Mouse (Mus musculus) lung, postnatal 10 days (tissue): ENCODE measurements around the gene Selenom.
A peak's percentile ranks its signal among the peaks of the same experiment; 100 is the strongest.

Source experiments
- DNase-seq: peaks from one replicate; pipeline ENCODE4 v3.0.0; 2021

The Selenom gene

DNA sequence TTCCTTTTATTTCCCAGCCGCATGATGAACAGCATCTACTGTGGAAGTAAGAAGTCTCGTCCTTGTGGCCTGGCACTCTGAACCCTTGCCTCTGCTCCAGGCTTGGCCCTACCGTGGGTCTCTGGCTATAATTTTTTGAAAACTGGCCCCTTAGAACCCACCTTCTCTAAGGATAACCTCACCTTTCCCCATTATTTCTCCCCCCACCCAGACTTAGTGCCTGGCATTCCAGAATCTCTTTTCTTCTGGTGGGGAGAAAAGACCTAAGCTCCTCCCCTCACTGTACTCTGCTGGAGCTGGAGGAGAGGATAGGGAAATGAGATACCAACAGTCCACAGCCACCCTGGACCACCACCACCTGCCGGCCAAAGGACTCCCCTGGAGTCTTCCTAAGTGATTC is 732 bp downstream of the Selenom start:
- no peak for DNase-seq

DNA sequence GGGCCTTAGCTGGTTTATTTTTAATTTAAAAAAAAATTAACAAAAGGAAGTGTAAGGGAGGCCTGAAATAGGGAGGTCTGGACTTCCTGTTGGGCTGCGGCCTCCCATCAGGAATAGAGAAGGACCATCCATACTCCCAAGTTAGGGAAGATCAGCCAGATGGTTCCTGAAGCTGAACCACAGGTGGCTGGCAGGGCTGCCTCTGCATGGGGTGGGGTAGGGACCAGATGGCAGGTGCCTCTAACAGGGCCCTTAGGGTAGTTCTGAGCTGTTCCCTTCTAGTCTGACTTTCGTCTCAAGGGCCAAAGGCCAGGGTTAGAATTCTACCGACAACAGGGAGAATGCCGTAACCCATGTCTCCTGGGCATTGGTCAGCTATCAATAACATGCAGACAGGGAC is 1.2 kb downstream of the Selenom start:
- DNase-seq: no peak

DNA sequence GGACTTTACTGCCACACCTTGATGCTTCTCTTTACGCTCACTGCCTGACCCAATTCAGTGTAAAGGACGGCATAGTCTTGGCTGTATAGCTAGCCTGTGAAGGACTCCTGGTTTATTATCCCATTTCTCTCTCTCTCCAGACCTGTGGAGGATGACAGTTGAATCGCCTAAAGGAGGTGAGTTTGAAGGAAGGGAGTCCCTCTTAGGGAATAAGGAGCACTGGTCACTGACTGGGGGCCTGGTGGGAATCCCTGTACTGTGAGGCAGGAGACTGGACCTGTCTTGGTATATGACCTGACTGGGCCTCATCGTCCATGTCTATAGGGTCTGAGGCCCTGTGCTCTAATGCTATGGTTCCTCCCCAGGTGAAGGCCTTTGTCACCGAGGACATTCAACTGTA is 1.6 kb downstream of the Selenom start:
- no peak for DNase-seq

DNA sequence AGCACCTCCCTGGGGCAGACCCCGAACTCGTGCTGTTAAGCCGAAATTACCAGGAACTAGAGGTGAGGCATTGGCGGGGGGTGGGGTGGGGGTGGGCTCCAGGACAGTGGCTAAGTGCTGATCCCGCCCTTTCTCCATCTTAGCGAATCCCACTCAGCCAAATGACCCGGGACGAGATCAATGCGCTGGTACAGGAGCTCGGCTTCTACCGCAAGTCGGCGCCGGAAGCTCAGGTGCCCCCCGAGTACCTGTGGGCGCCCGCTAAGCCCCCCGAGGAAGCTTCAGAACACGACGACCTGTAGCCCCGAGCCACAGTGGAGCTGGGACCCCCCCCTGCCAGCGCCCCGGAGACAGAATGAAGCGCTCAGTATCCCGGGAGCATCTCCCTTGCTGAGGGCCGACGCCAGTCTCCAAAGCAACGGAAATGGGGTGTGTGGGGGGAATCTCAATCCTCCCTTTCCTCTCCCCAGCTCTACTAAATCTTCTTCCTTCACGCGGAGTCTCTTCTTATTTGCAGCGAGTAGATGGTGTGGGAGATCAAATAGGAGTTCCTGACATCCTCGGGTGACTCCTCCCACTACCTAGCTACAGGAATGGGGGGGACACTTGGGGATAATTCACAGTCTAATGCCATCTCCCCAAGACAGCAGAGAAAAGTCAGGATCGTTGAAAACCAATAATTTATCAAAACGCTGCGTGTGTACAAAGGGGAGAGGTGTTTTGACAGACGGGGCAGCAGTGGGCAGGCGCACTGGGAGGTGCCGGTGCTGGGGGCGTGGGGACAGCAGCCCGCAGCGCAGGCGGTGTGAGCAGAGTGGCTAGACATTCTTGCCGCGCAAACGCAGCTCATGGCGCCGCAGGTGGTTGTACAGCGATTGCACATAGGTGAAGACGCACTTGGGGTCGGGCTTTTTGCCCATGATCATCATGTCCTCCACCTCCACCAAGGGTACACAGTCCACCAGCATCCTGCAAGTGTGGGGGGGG is 2.7 kb downstream of the Selenom start:
- DNase-seq: peak; percentile 63

DNA sequence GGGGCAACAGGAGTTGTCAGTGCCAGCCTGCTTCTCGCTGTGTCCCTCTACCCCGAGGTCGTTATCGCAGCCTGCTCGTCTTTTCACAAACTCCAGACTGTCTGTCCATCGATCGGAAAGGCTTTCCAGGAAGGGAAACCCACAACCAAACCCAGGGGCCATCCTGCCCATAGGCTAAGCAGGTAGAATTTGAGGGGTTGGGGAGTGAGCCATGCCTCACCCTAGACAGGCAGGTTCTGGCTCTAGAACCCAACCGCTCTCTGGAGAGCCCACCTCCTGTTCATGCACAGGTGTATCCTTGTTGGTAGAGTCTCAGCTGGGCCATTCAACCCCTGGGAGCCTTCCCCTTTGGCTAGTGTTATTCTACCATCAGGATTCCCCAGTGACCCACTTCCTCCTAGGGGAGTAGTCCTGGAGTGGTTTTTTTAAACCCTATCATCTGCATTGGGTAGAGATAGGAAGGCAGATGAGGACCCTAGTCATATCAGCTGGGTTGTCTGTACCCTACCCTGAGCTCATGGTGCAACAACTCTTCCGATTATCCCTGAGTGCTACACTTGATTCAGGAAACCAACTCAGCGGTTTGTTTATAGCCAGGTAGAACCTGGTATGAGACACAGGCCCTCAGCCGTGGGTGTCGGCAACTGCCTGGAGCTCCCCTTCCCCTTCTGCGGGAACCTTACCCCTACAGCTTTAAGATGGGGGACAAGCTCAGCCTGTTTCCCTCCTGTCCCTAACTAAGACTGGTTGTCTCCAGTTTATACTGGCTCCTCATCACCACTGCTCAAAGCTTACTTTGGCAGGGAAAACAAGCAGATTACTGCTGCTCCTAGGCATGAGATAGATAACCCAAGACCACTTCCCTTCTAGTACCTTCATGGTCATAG is 3.6 kb downstream of the Selenom start:
- DNase-seq: no peak

DNA sequence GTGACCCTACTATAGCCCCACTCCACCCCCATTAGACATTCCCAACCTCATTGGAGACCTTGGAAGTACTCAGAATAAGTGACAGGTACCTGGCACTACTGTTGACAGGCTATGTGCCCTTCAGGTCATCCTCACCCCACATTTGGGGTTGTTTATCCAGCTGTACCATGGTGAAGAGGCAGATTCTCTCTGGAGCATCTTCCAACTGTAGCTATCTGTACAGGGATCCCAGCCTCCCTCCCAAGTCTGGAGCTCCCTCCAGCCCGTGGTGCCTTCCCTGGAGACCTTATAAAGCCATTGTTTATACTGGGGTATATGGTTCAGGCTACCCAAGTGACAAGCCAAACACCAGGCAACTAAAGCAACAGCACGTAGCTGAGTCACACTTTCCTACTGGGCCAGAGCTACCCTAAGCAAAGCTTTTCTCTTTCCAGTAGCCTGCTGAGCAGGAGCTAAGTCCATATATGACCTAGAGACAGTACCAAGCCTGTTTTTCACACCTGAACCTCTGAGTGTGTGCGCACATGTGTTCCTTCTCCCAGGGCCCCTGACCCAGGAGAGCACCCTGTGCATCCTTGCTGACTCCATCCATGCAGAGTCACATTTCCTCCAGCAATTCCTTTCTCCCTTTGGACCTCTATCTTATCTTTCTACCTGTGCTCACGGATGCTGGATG is 4.7 kb downstream of the Selenom start:
- DNase-seq: no peak

DNA sequence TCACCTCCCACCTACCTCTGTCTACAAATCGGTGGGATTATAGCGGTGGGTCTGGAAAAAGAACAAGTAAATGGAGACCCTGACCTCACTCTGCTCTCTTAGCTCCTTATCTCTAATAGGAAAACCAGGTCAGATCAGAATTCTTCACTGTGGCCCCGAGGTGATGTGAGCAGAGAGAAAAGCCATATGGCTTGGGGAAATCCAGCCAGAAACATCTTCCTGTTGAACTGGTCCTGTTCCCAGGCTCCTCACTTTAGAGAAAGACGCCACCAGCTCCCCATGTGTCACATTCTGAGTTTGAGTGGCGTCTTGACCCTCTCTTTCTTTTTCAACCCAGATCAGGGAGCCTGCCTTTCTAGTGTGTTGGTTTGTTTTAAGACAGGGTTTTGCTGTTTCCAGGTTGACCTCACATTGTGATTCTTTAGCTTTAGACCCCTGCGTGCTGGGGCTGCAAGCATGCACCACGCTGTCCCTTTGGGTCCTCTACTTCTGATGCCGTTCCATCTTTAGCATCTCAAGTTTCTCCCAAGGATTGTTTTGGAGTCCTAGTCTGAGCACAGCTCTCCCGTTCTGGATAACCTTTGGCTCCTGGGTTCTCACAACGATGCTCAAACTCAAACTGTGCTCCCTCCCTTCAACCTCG is 5.4 kb downstream of the Selenom start:
- DNase-seq: no peak

DNA sequence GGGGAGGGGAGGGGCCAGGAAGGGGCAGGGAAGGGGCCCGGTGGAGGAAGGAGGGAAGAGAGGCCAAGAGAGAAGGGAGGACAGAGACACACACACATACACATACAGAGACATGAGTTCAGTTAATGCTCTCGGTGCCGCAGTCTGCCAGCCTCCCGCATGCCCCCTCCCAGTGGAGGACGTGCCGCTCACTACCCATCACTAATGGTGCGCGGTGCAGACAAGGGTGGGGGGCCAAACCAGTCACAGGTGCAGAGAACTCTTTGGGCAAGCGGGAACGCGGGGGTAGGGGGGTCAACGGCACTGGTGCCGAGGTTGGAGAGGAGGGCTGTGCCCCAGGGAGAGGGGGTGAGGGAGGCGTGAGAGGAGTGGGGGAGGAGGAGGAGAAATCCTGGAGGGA is 6.4 kb downstream of the Selenom start:
- DNase-seq: no peak

DNA sequence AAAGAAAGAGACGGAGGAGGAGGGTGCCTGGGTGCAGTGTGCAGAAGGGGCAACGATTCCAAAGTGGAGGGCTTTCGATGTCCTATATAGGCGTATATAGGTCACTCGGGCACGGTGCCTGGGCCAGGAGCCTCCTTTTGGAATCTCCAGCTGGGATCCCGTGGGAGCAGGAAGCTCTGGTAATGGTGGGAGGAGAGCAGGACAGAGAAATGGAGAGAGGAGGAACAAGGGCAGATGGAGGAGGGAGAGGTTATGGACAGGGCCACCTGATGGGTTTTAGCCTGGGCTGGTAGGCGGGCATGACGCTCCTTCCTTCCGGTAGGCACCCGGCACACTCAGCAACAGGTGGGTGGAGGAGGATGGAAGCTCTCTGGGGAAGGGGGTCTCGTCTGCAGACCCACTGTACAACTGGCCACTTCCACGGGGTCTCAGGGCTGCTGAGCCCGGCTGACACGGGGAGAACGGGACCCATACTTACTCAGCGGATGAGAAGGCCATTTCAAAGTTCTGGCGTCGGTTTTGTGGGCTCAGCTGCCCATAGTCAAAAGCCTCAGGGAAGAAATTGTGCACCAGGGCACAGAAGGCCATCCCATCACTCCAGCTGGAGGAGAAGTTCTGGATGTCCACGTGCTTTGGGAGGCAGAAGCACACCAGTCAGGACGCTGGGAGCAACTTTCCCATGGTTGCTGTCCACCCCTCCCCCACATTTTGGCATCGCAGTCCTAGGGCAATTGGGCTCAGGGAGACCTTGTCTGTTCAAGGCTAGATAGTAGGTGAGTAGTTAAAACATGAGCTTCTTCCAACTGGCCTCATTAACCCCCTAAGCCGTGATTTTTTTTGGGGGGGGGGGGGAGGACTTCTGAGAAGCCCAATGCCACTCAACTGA is 7.1 kb downstream of the Selenom start:
- DNase-seq: no peak

DNA sequence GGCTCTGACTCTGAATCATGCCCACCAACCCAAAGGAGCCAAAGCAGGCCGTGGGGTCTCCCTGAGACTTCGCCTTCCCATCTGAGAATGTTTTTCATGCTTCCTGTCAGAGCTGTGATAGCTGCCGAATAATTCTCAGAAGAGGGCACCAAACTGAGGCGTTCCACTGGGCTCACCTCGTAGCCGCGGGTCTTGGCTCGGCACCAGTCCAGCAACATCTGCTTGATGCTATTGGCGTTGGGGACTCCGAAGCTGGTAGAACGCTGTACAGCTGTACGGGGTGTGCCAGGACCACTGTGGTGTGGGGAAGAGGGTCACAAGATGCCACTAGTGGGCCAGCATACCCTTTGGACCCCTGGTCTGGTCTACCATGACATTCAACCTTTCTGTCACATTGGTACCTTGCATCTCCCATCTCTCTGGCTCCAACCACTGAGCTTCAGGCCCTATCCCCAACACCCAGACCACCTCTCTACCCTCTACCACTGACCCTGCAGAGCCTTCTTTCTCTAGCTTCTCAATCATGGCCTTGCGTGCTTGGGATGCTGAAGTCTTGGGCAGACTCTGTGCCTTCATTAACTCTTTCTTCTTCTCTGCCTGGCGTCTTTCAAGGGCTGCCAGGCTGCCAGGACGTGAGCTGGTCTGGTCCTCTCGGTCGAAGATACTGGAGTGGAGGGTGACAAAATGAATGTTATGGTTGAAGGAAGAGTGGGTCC is 8.0 kb downstream of the Selenom start:
- no peak for DNase-seq

DNA sequence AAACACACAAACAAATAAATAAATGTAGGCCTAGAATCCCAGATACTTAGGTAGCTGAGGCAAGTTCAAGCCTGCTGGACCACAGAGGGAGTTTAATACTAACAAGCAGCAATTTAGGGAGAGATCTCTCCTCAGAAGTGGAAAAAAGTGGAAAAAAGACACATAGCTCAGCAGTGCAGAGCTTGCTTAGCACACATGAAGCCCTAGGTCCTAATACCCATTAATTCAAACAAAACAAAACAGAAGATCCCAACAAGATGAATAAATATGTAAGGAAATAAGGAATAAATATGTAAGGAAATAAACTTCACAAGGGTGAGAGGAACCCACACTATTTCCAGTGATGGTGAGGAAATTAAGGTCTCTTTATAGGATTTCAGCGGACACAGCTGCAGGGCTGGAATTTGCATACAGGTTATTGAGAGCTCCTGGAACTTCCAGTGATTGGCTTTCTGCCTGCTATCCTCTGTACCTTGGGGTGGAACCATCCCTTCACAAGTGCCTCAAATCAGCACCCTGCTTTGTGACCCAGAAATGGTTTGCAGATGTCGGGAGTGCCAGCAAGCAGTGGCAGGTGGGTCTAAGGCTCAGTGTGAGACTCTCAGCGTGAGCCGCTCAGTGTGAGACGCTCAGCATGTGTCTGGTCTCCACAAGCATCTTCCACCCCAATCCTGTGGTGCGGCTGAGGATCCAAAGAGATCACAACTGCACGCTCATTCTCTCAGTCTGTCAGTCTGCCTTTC is 9.5 kb downstream of the Selenom start:
- no peak for DNase-seq

DNA sequence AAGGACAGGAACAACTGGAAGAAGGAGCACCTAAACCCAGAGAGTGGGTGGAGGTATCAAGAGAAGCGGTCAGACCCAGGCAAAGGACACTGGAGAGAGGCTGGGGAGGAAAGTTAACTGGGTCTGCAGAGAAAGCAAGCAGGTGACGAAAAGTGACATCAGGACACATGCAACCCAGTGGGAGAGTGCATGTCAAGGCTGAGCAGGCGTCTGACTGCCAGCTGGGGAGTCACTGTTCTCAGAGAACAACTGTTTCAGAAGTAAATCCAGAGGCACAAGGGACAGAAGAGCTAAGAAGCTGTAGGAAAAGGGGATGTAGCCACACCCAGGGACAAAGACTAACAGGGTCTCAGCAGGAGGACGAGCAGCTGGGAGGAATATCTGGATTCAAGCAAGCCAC is 11.1 kb downstream of the Selenom start:
- DNase-seq: no peak

DNA sequence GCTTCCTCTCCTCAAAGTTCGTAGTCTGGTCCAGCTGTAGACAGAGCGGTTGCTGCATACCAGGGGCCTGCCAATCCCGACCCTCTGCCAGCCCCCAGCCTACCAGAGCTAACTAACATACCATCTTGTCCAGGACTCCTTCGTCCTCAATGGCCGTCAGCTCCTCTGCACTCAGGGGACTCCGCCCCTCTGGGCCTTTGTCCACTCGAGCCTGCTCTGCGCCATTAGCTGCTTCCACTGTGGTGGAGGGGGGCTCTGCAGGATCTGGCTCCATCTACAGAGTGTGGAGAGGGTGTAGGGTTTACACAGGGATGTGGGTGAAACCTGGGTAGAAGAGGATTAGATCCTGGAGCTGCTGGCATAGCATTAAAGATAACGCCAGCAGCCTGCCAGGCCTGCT is 11.7 kb downstream of the Selenom start:
- no peak for DNase-seq

DNA sequence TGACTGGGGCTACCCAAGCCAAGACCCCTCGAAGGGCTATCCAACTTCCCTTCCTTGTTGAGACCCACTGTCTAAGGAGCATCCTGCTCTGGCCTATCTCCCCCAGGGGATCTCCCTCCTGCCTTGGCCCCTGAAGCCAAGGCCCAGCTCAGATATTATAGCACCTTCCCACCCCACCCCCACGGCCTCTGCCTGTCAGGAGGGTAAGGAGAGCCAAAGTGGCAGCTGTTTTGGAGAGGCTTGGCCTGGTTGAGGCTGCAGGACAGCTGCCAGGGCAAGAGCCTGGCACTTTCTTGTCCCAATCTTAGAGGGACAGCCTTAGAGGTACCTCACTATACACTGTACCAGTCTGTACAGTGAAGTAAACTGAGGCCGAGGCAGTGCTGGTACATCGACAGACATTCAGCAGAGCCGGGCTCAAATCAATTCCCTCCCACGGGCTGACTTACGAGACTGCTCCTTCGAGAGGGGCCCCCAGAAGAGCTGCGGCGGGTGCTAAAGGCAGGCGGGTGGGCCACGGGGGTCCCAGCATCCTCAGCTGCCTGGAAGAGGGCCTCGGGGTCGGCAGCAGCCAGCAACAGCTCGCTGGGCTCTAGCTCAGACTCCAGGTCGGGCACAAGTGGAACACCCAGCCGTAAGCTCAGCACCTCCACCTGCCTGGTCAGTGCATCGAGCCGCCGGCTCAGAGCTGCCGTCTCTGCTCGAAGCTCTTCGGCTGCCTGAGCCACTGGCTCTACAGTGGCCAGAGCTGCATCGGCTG is 12.7 kb downstream of the Selenom start:
- DNase-seq: no peak

DNA sequence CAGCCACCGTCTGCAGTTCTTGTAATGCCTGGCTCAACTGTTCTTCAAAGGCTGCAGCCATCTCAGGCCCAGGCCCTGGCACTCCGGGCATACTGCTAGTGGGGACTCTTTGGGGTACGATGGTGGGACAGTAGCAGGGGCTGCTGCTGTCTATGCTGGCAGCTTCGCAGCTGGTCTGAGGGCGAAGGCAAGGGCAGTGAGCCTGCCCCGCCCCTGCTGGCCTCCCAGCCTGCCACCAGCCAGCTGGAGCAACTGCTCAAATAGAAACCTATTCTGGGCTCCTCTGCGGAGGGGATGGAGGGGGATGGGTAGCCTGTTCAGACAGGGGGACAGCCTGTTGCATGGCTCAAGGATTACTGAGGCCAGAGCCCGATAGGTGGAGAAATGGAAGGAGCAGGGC is 13.3 kb downstream of the Selenom start:
- no peak for DNase-seq

DNA sequence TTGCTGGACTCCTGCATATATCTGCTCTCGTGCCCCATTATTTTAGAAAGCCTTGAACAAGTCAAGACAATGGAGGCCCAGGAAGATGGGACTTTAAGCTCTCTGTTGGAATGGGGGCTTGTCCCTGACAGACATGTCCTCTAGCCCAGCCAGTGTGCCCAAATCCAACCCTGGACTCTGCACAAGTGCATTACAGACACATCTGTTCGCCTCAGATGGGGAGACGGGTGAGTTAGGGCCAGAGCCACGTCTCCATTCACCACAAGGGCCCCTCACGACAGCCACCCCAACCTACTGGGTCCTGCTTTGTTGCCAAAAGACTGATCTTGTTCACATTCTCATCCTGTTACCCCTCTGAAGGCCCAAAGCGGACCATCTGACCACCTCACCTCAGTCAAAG is 13.7 kb downstream of the Selenom start:
- DNase-seq: no peak

DNA sequence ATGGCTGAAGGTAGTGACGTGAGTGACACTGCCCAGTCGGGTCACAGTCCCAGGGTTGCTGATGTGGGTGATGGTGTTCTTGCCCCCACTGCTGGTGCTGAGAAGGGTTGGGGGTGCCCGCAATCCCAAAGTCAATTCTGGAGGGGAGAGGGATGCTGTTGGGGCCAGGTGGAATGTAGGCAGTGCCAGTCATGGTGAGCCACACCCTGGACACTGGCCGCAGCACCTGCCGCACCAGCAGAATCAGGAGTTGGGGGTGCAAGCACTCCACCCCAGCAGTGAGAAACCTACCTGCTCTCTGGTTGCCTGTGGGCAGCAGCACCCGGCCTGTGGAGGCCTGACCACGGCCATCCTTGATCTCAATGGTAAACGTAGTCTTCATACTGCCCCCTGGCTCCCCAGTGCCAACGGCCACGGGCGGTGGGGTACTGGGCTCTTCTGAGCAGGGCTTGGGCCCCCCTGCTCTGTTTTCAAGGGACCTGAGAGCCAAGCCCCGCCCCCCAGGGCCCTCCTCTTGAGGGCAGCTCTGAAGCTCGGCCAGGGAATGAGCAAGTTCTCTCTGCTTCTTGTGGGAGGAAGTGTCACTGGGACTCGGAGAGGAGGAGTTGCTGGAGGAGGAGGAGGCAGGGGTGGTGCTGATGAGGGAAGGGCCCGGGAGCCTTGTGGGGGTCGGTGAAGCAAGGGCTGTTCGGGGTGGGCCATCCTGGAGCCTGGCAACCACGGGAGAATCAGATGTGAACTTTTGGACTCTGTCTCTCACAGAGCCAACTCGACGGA is 15.2 kb downstream of the Selenom start:
- DNase-seq: peak; percentile 51

DNA sequence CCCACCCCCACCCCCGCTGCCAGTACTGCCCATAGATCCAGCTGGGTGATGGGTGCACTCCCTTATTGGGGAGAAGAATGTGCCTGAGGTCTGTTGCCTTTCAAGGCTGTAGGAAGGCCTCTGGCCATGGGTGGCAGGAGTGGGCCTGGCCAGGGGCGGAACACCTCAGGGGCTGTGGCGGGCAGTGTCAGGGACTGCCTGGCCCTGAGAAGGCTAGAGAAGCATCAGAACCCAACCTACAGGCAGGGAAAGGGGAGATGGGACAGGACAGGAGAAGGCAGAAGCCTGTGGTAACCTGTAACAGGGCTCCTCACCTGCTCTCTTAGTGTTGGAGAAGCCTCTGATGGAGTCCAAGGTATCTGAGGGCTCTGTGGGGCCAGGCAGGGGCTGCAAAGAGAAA is 16.2 kb downstream of the Selenom start:
- DNase-seq: peak; percentile 1

DNA sequence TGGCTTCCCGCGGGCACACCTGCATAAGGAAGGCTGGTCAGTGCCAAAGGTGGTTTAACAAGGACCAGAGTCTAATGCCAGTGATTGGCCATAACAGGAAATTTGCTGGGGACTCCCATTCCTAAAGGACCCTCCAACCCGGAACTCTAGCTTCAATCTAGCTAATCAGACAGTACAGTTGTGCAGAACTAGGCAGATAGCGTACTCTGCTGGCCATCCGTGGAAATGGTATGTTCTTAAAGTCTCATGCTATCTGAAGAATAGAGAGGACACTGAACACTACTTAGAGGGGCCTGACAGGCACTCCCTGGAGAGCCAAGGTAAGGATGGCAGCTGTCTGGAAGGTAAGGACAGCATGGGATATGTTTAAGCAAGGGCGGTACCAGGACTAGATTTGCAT is 17.1 kb downstream of the Selenom start:
- DNase-seq: peak; percentile 21
